Comparison of ENCODE assay signal across 9 mouse cellular contexts in the genomic region with DNA sequence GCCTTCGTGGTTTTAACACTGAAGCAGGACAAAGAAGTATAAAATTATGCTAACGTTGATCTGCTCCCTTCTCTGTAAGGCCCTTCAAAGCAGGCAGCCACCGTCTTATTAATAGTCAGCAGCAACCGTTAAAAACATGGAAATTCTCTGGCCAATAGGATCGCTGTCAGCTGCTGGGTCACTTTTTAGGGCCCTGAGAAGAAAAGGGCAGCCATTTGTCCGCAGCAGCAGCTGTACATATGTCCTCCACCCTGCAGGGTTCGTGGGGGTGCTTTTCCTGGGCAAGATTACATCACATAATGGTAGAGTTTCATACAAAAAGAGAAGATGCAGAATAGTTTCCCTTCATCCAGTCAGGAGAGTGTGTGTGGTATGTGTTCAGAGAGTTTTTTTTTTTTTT. TPM values are rescaled to one million over a fixed set of nuclear protein-coding genes. Genes with fewer than 3 reads are reported as not detected.
DNase-seq lines count a peak whose midpoint lies in the region; ATAC-seq lines count a peak whose summit lies in the region.
"Had no signal": no experiment of that assay in that cellular context is flagged by ENCODE, and none has a peak within 500 bp of the region (broad histone marks: within the 10 kb centered on the region; RNA-seq: fewer than 3 reads in every experiment).

No protein-coding gene starts in this region.

- H3K4me2 ChIP-seq in intestine, embryonic 14.5 days (ENCODE audit: low read length): 0 out of 2 replicates have a peak overlapping the region, but pooled peaks have one; percentile 65
- no peak overlapping the region for H3K4me2 ChIP-seq in intestine, embryonic 16.5 days (ENCODE audit: low read depth, low read length)
- peak overlapping the region; percentile 57 for H3K4me2 ChIP-seq in embryonic facial prominence, embryonic 12.5 days (replicated peaks)
- peak overlapping the region; percentile 36 for H3K4me2 ChIP-seq in hindbrain, embryonic 11.5 days (replicated peaks; ENCODE audit: low read depth, low read length)
- H3K4me2 ChIP-seq in midbrain, embryonic 15.5 days: peak overlapping the region; percentile 56

- no peak for DNase-seq in intestine, embryonic 14.5 days (ENCODE audit: low spot score)
- DNase-seq in hindbrain, embryonic 11.5 days (ENCODE audit: low spot score): peak; percentile 27
- DNase-seq in layer of hippocampus, postnatal 10 days (ENCODE audit: low spot score in 2 of 2): no peak
- DNase-seq in embryo, embryonic 10 days (ENCODE audit: low spot score): no peak
- no peak for DNase-seq in MN1 (ENCODE audit: low spot score)

- no peaks in the 10 kb centered on the region for H3K27me3 ChIP-seq in intestine, embryonic 14.5 days (replicated peaks; ENCODE audit: control insufficient read depth, insufficient read depth, low read length)
- H3K27me3 ChIP-seq in intestine, embryonic 16.5 days (replicated peaks; ENCODE audit: control insufficient read depth, insufficient read depth, low read length): no peaks in the 10 kb centered on the region
- H3K27me3 ChIP-seq in embryonic facial prominence, embryonic 12.5 days: no peaks in the 10 kb centered on the region
- no peaks in the 10 kb centered on the region for H3K27me3 ChIP-seq in hindbrain, embryonic 11.5 days (ENCODE audit: control insufficient read depth, insufficient read depth, low read length)
- no peaks in the 10 kb centered on the region for H3K27me3 ChIP-seq in midbrain, embryonic 15.5 days (replicated peaks)

- no peak overlapping the region for H3K4me3 ChIP-seq in intestine, embryonic 14.5 days (ENCODE audit: low read depth, low read length)
- H3K4me3 ChIP-seq in intestine, embryonic 16.5 days (ENCODE audit: low read length): no peak overlapping the region
- peak overlapping the region; percentile 83; the same call in 1 of the 2 replicates for H3K4me3 ChIP-seq in embryonic facial prominence, embryonic 12.5 days
- peak overlapping the region; percentile 77 for H3K4me3 ChIP-seq in hindbrain, embryonic 11.5 days (ENCODE audit: low read depth, low read length)
- peak overlapping the region; percentile 98; the same call in 1 of the 2 replicates for H3K4me3 ChIP-seq in midbrain, embryonic 15.5 days

- H3K9ac ChIP-seq in intestine, embryonic 14.5 days (ENCODE audit: low read length): no peak overlapping the region
- H3K9ac ChIP-seq in intestine, embryonic 16.5 days (ENCODE audit: low read depth, low read length): no peak overlapping the region
- peak overlapping the region; percentile 36; the same call in 1 of the 2 replicates for H3K9ac ChIP-seq in embryonic facial prominence, embryonic 12.5 days
- no peak overlapping the region for H3K9ac ChIP-seq in hindbrain, embryonic 11.5 days (ENCODE audit: low read depth, low read length)
- H3K9ac ChIP-seq in midbrain, embryonic 15.5 days: no peak overlapping the region

- H3K36me3 ChIP-seq in intestine, embryonic 14.5 days (ENCODE audit: control insufficient read depth, insufficient read depth, low read length): peaks cover 49% of the 10 kb centered on the region
- peaks cover 20% of the 10 kb centered on the region for H3K36me3 ChIP-seq in intestine, embryonic 16.5 days (ENCODE audit: control insufficient read depth, insufficient read depth, low read length)
- H3K36me3 ChIP-seq in embryonic facial prominence, embryonic 12.5 days: peaks cover 53% of the 10 kb centered on the region
- H3K36me3 ChIP-seq in hindbrain, embryonic 11.5 days (ENCODE audit: control insufficient read depth, insufficient read depth, low read length): peaks cover 26% of the 10 kb centered on the region
- peaks cover 40% of the 10 kb centered on the region; the same call in 1 of the 2 replicates for H3K36me3 ChIP-seq in midbrain, embryonic 15.5 days (replicated peaks)

- H3K27ac ChIP-seq in intestine, embryonic 14.5 days (ENCODE audit: low read depth): no peak overlapping the region
- no peak overlapping the region for H3K27ac ChIP-seq in intestine, embryonic 16.5 days (ENCODE audit: low read length)
- H3K27ac ChIP-seq in embryonic facial prominence, embryonic 12.5 days: no peak overlapping the region
- no peak overlapping the region for H3K27ac ChIP-seq in hindbrain, embryonic 11.5 days (ENCODE audit: low read depth, low read length)
- no peak overlapping the region for H3K27ac ChIP-seq in midbrain, embryonic 15.5 days
- H3K27ac ChIP-seq: macrophage had no signal

- 66% methylated on average over 7 of the region's 7 CpGs for WGBS in intestine, embryonic 14.5 days
- 60% methylated on average over 7 of the region's 7 CpGs for WGBS in intestine, embryonic 16.5 days
- 69% methylated on average over 7 of the region's 7 CpGs for WGBS in embryonic facial prominence, embryonic 12.5 days
- 58% methylated on average over 7 of the region's 7 CpGs for WGBS in hindbrain, embryonic 11.5 days
- 16% methylated on average over 7 of the region's 7 CpGs for WGBS in midbrain, embryonic 15.5 days

- no peaks in the 10 kb centered on the region for H3K9me3 ChIP-seq in intestine, embryonic 14.5 days (ENCODE audit: control insufficient read depth, low read length)
- H3K9me3 ChIP-seq in intestine, embryonic 16.5 days (ENCODE audit: control insufficient read depth, low read length): no peaks in the 10 kb centered on the region
- H3K9me3 ChIP-seq in embryonic facial prominence, embryonic 12.5 days: no peaks in the 10 kb centered on the region
- no peaks in the 10 kb centered on the region for H3K9me3 ChIP-seq in hindbrain, embryonic 11.5 days (ENCODE audit: control insufficient read depth, low read length)
- H3K9me3 ChIP-seq in midbrain, embryonic 15.5 days: no peaks in the 10 kb centered on the region

- H3K4me1 ChIP-seq in intestine, embryonic 14.5 days (replicated peaks; ENCODE audit: control insufficient read depth, insufficient read depth, low read length): peaks cover 15% of the 10 kb centered on the region
- peaks cover 10% of the 10 kb centered on the region; the same call in 1 of the 2 replicates for H3K4me1 ChIP-seq in intestine, embryonic 16.5 days (ENCODE audit: control insufficient read depth, insufficient read depth, low read length)
- H3K4me1 ChIP-seq in embryonic facial prominence, embryonic 12.5 days: peaks cover 13% of the 10 kb centered on the region
- no peaks in the 10 kb centered on the region for H3K4me1 ChIP-seq in hindbrain, embryonic 11.5 days (replicated peaks; ENCODE audit: control insufficient read depth, insufficient read depth, low read length)
- H3K4me1 ChIP-seq in midbrain, embryonic 15.5 days: peaks cover 21% of the 10 kb centered on the region

- ATAC-seq in intestine, embryonic 14.5 days (replicated peaks; ENCODE audit: low FRiP score, low TSS enrichment, low read depth): no peak
- no peak for ATAC-seq in intestine, embryonic 16.5 days
- no peak for ATAC-seq in embryonic facial prominence, embryonic 12.5 days (ENCODE audit: insufficient number of reproducible peaks, insufficient read depth, low FRiP score, low TSS enrichment)
- no peak for ATAC-seq in hindbrain, embryonic 11.5 days (ENCODE audit: low FRiP score)
- ATAC-seq in midbrain, embryonic 15.5 days (replicated peaks): no peak

RNA-seq across cellular contexts. Expression of a gene that starts 3.0 kb away (rescaled TPM):
- 31.2 and 36.8 TPM in 2 replicates for polyA plus RNA-seq in intestine, embryonic 14.5 days (2014; fragmentation: Nextera tagmentation; extraction: Ambion mirVana)
- 27.3 and 30.8 TPM in 2 replicates for polyA plus RNA-seq in intestine, embryonic 16.5 days (2015; fragmentation: Nextera tagmentation; extraction: Ambion mirVana)
- polyA plus RNA-seq in embryonic facial prominence, embryonic 12.5 days (2016; fragmentation: Nextera tagmentation; extraction: Ambion mirVana): 98.0 and 104 TPM in 2 replicates
- 96.1 and 102 TPM in 2 replicates for polyA plus RNA-seq in hindbrain, embryonic 11.5 days (2014; fragmentation: Nextera tagmentation; extraction: Ambion mirVana)
- polyA plus RNA-seq in midbrain, embryonic 15.5 days (2015; fragmentation: Nextera tagmentation; extraction: Ambion mirVana): 83.0 and 92.7 TPM in 2 replicates
- 10 to 100 TPM; 42.6 to 52.7 TPM for total RNA-seq in layer of hippocampus, postnatal 10 days (2021)

Comparison
In these comparisons a context has a peak if more than half of its experiments do, and no peak if none do; other contexts are left out.
1. H3K4me3 ChIP-seq: peak in embryonic facial prominence, embryonic 12.5 days (single experiment), hindbrain, embryonic 11.5 days (single experiment) and midbrain, embryonic 15.5 days (single experiment); none in intestine, embryonic 14.5 days (single experiment) and intestine, embryonic 16.5 days (single experiment).